Mouse (Mus musculus) limb, embryonic 14.5 days (tissue): ENCODE measurements around the gene Slit1. TPM values are rescaled to one million over a fixed set of nuclear protein-coding genes. Genes with fewer than 3 reads are reported as not detected.

ENCODE experiments used
- ATAC-seq: fragments of 200-750 bp; cut with Nextera tagmentation; 2 replicates; pipeline ENCODE4 v1.8.0; 2017; ENCODE audit warnings: low read depth, moderate number of reproducible peaks, moderate TSS enrichment; ENCODE audit not compliant: low FRiP score
- DNase-seq: peaks from one replicate; pipeline ENCODE4 v3.0.0-alpha.2; 2015; ENCODE audit warnings: low spot score
- H3K27ac ChIP-seq: fragments of 300-500 bp; sonication (generic); replicated peaks from 2 replicates; pipeline ENCODE4 v1.5.1; 2014; ENCODE audit warnings: low read depth, mild to moderate bottlenecking, low read length, moderate library complexity, mixed read lengths
- H3K27me3 ChIP-seq: fragments of 300-500 bp; sonication (generic); 2 replicates; pipeline ENCODE4 v1.6.1; 2014; ENCODE audit warnings: low read length, mixed read lengths; ENCODE audit not compliant: control insufficient read depth, insufficient read depth
- H3K36me3 ChIP-seq: fragments of 300-500 bp; sonication (generic); 2 replicates; pipeline ENCODE4 v1.6.1; 2014; ENCODE audit warnings: mild to moderate bottlenecking, low read length, moderate library complexity, mixed read lengths; ENCODE audit not compliant: control insufficient read depth, insufficient read depth
- H3K4me1 ChIP-seq: fragments of 300-500 bp; sonication (generic); 2 replicates; pipeline ENCODE4 v1.6.1; 2014; ENCODE audit warnings: antibody characterized with exemption, low read length, mixed read lengths; ENCODE audit not compliant: control insufficient read depth, insufficient read depth
- H3K4me2 ChIP-seq: fragments of 300-500 bp; sonication (generic); replicated peaks from 2 replicates; pipeline ENCODE4 v1.6.1; 2014; ENCODE audit warnings: low read depth, mild to moderate bottlenecking, low read length, moderate library complexity; ENCODE audit not compliant: severe bottlenecking
- H3K4me3 ChIP-seq: fragments of 300-500 bp; sonication (generic); replicated peaks from 2 replicates; pipeline ENCODE4 v1.5.1; 2014; ENCODE audit warnings: low read length
- H3K9ac ChIP-seq: fragments of 300-500 bp; sonication (generic); 2 replicates; pipeline ENCODE4 v1.6.1; 2014; ENCODE audit warnings: mild to moderate bottlenecking, low read depth, low read length, moderate library complexity; ENCODE audit not compliant: severe bottlenecking
- H3K9me3 ChIP-seq: fragments of 300-500 bp; sonication (generic); 2 replicates; pipeline ENCODE4 v1.6.1; 2016; ENCODE audit warnings: low read length; ENCODE audit not compliant: control insufficient read depth
- POLR2A ChIP-seq: fragments of 200-500 bp; IDR thresholded peaks from 2 replicates; pipeline ENCODE4 v1.8.0; 2012; ENCODE audit warnings: inconsistent platforms, mild to moderate bottlenecking, moderate library complexity, borderline replicate concordance; ENCODE audit not compliant: insufficient read depth, insufficient read length; ENCODE audit errors: extremely low read depth
- WGBS: fragments of 180-500 bp; shearing (Covaris S2); extraction: QIAGEN DNeasy Blood & Tissue Kit; methylation state at CpG from one replicate; pipeline ENCODE4 v1.1.7; 2014; 5-methylcytosine and 5-hydroxymethylcytosine counted together
- polyA plus RNA-seq, 2 experiments: library from polyadenylated mRNA; depleted of rRNA in 1 of 2; stranded (reverse) in 1 of 2; unstranded in 1 of 2; fragments of >200 nt; fragmentation: Nextera tagmentation in 1 of 2; extraction: Ambion mirVana in 1 of 2; gene quantifications; 2 replicates each; pipeline versions ENCODE4 v1.2.1 to v1.2.3; 2012 to 2014

Slit1 gene
- polyA plus RNA-seq, 2 experiments = 0.50 to 0.68 TPM

DNA sequence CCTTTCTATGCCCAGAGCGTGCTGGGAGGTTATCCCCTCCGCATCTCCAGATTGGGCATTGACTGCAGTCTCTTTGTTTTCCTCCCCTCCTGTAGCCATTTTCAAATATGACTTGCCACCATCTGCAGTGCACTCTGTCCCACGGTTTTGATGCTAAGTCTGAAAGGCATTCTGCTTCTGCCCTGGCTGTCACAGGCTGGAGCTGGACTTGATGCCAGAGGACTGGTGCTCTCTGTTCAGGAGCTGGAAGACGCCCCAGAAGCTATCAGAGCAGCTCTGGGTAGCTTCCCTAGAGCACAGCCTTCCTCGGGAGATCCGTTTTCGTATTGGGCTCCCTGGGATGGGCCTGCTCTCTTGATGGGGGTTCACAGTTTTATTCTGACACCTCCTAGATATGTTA is 154.4 kb downstream of the Slit1 start:
- ATAC-seq = no peak
- no peak overlapping the region for H3K4me3 ChIP-seq
- H3K27me3 ChIP-seq = no peaks in the 10 kb centered on the region
- no peaks in the 10 kb centered on the region for H3K9me3 ChIP-seq
- no peaks in the 10 kb centered on the region for H3K4me1 ChIP-seq
- no peaks in the 10 kb centered on the region; the same call in 1 of the 2 replicates for H3K36me3 ChIP-seq
- H3K4me2 ChIP-seq = no peak overlapping the region
- DNase-seq = no peak
- 74% methylated on average over 7 of the region's 7 CpGs for WGBS
- H3K27ac ChIP-seq = no peak overlapping the region
- no peak for TF ChIP-seq POLR2A
- H3K9ac ChIP-seq = no peak overlapping the region

- DNase-seq (no peak), ATAC-seq (no peak)
- H3K9ac ChIP-seq = no peak overlapping the region
- no peak overlapping the region for H3K4me3 ChIP-seq
- TF ChIP-seq POLR2A = no peak
- H3K4me1 ChIP-seq = no peaks in the 10 kb centered on the region
- 89% methylated on average over 20 of the region's 20 CpGs for WGBS
- H3K27ac ChIP-seq = no peak overlapping the region
- H3K4me2 ChIP-seq = no peak overlapping the region
- no peaks in the 10 kb centered on the region for H3K9me3 ChIP-seq
- peaks cover 10% of the 10 kb centered on the region for H3K36me3 ChIP-seq
- no peaks in the 10 kb centered on the region for H3K27me3 ChIP-seq
Observed at GRCm38 (mm10) chr19:41587431-41588222, 155.8 kb downstream of the Slit1 start.

DNA sequence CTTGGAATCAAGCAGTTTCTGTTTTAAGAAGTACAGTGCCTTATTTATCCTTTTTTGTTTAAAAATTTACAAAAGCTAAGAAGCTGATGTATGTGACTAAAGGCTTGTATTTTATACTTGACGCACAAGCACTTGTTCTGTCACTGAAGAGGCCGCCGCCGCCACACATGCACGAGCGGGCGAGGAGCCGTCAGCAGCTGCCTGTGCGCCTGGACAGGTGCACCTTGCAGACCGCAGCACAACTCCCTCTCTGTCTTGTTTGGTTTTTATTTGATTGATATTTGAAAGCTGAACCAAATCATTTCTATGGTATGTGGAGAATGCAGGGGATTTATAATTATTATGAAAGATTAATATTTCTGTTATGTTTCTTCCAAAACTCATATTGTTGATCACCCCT is 156.7 kb downstream of the Slit1 start:
- ATAC-seq = no peak
- WGBS = 89% methylated on average over 10 of the region's 10 CpGs
- Histone ChIP-seq H3K9me3 (no peaks in the 10 kb centered on the region), H3K27ac (no peak overlapping the region), H3K9ac (no peak overlapping the region), H3K27me3 (no peaks in the 10 kb centered on the region), H3K36me3 (peaks cover 19% of the 10 kb centered on the region), H3K4me2 (no peak overlapping the region), H3K4me3 (no peak overlapping the region), H3K4me1 (no peaks in the 10 kb centered on the region)
- DNase-seq = no peak
- TF ChIP-seq POLR2A = no peak

DNA sequence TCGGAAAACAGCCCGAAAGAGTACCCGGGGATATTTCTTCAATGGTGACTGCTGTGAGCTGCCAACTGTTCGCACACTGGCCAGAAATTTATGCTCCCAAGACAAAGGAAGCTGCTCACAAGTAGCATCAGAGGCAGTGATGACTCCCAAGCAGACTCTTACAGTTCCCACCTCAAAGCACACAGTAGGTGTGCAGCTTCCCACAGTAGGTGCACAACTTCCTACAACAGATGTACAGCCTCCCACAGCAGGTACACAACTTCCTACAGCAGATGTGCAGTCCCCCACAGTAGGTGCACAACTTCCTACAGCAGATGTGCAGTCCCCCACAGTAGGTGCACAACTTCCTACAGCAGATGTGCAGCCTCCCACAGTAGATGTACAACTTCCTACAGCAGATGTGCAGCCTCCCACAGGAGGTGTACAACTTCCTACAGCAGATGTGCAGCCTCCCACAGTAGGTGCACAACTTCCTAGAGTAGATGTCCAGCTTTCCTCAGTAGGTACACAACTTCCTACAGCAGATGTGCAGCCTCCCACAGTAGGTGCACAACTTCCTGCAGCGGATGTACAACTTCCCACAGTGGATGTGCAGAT is 160.4 kb downstream of the Slit1 start:
- ATAC-seq = no peak
- Histone ChIP-seq H3K9me3 (no peaks in the 10 kb centered on the region), H3K27ac (no peak overlapping the region), H3K36me3 (peaks cover 23% of the 10 kb centered on the region), H3K9ac (no peak overlapping the region), H3K4me3 (no peak overlapping the region), H3K4me1 (no peaks in the 10 kb centered on the region), H3K4me2 (no peak overlapping the region), H3K27me3 (no peaks in the 10 kb centered on the region)
- WGBS = 96% methylated on average over 5 of the region's 5 CpGs
- no peak for DNase-seq
- TF ChIP-seq POLR2A = no peak

GRCm38 (mm10) chr19:41581706-41582420 is 161.6 kb downstream of the Slit1 start, which contains the start of gene Gm340:
Gm340 (plus strand) TSS chr19:41582370.
- DNase-seq (no peak), ATAC-seq (no peak)
- H3K36me3 ChIP-seq = peaks cover 23% of the 10 kb centered on the region
- H3K9me3 ChIP-seq = no peaks in the 10 kb centered on the region
- H3K4me2 ChIP-seq = no peak within 1 kb of the TSS
- no peak for TF ChIP-seq POLR2A
- H3K9ac ChIP-seq = no peak within 1 kb of the TSS
- WGBS = 93% methylated on average over 23 of the region's 23 CpGs
- no peaks in the 10 kb centered on the region for H3K27me3 ChIP-seq
- no peak within 1 kb of the TSS for H3K27ac ChIP-seq
- no peaks in the 10 kb centered on the region for H3K4me1 ChIP-seq
- no peak within 1 kb of the TSS for H3K4me3 ChIP-seq
